Mouse (Mus musculus) cortical plate, adult 2 months (tissue): ENCODE results near the gene Dusp10.

Source experiments
- CTCF ChIP-seq: fragments of 200-500 bp; IDR thresholded peaks from 2 replicates; pipeline ENCODE4 v1.5.1; 2011; ENCODE audit warnings: mild to moderate bottlenecking, control low read depth, low read length; ENCODE audit not compliant: insufficient read depth; ENCODE audit errors: extremely low read depth
- POLR2A ChIP-seq: fragments of 200-500 bp; IDR thresholded peaks from 2 replicates; pipeline ENCODE4 v1.6.1; 2011; ENCODE audit warnings: mild to moderate bottlenecking, low read length, control low read depth; ENCODE audit not compliant: insufficient read depth; ENCODE audit errors: extremely low read depth

DNA sequence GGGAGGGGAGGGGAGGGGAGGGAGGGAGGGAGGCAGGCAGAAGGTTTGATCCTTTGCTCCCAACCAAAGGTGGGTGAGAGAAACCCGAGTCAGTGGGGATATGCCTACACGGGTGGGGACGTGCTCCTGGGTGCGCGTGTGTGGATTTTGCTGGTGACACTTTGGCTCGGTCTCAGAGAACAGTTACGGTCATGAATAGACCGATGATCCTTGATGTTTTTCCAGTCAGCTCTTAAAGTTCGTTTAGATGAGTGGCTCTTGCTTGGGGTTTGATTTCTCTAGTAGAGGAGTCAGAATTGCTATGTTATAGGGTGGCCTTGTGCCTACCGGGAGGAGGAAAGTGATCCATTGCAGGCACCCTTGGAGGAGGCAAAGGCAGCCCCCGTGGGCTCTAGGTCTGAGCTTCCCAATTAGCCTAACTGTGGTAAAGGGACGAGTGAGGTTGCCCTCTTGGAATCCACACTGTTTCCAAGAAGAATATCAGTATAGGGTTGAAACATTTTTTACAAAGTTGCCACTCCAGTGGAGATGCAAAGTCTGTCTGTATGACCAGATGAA lies 22.3 kb downstream of the Dusp10 start:
- TF ChIP-seq POLR2A: no peak
- no peak for TF ChIP-seq CTCF
